Mouse (Mus musculus): Measurements from ENCODE around the gene Vrk1. TPM values are rescaled to one million over a fixed set of nuclear protein-coding genes. Genes with fewer than 3 reads are reported as not detected.

Vrk1 gene
- polyA plus RNA-seq, 1 experiment from 2014 or later: 108 TPM

DNA sequence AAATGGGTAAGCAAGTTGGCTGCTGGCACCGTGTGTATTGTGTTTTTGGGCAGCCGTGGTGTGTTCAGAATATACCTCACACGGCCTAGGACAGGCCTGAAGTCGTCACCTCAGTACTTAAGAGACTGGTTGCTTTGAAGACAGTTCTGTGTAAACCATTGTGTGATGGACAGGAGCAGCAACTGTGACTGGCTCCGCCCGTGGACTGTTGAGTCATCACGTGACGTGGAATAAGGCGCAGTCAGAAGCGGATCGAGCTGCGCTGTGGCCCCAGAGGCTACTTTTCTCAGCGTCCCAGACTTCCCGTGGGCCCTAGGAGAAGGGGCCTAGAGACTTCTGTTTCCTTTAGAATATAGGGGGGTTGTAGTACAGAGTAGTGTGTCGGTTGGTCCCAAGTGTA, 66.1 kb downstream of the Vrk1 start:
- Histone ChIP-seq H3K4me1 (ENCODE audit: control insufficient read depth, insufficient read depth, low read length) (peaks cover 4% of the 10 kb centered on the region; the same call in 1 of the 2 replicates), H3K4me2 (ENCODE audit: low read depth, severe bottlenecking) (no peak overlapping the region), H3K9me3 (ENCODE audit: control insufficient read depth, low read length) (no peaks in the 10 kb centered on the region), H3K4me3 (ENCODE audit: low read depth, low read length) (no peak overlapping the region), H3K36me3 (ENCODE audit: control insufficient read depth, insufficient read depth, low read length) (peaks cover 4% of the 10 kb centered on the region), H3K27me3 (ENCODE audit: control insufficient read depth, insufficient read depth, low read length) (no peaks in the 10 kb centered on the region), H3K9ac (ENCODE audit: low read length) (no peak overlapping the region), H3K27ac (replicated peaks; ENCODE audit: low read depth, low read length) (no peak overlapping the region)
- 93% methylated on average over 15 of the region's 15 CpGs for WGBS
- ATAC-seq (ENCODE audit: insufficient number of reproducible peaks, low FRiP score, low TSS enrichment, low read depth): no peak
- no peak for DNase-seq (ENCODE audit: low spot score)

DNA sequence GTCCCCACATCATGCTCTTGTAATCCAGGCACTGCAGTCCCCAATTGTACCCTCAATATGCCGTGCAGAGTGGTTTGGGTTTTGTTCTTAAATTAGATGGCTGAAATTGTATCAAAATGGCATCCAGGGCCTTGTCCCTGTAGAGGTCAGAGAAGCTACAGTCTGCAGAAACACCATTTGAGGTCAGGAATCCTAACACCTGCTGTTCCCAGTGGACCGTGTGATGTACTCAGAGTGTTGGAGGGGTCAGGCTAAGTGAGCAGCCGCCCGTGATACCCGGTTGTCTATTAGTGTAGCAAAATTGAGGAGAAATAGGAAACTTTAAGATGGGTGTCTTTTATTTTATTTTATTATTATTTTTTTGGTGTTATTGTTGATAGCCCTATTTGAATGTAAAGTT, 70.5 kb downstream of the Vrk1 start:
- no peaks in the 10 kb centered on the region; the same call in 1 of the 2 replicates for H3K36me3 ChIP-seq (ENCODE audit: control insufficient read depth, insufficient read depth, low read length)
- ATAC-seq (ENCODE audit: insufficient number of reproducible peaks, low FRiP score, low TSS enrichment, low read depth) (no peak), DNase-seq (ENCODE audit: low spot score) (no peak)
- WGBS: 75% methylated on average over 5 of the region's 5 CpGs
- no peak overlapping the region for H3K4me3 ChIP-seq (ENCODE audit: low read depth, low read length)
- H3K4me2 ChIP-seq (ENCODE audit: low read depth, severe bottlenecking): no peak overlapping the region
- H3K27ac ChIP-seq (replicated peaks; ENCODE audit: low read depth, low read length): no peak overlapping the region
- H3K4me1 ChIP-seq (ENCODE audit: control insufficient read depth, insufficient read depth, low read length): peaks cover 20% of the 10 kb centered on the region
- no peak overlapping the region for H3K9ac ChIP-seq (ENCODE audit: low read length)
- H3K27me3 ChIP-seq (ENCODE audit: control insufficient read depth, insufficient read depth, low read length): no peaks in the 10 kb centered on the region
- no peaks in the 10 kb centered on the region for H3K9me3 ChIP-seq (ENCODE audit: control insufficient read depth, low read length)

GRCm38 (mm10) chr12:106080945-106081747, 71.1 kb downstream of the Vrk1 start:
- Histone ChIP-seq H3K27me3 (ENCODE audit: control insufficient read depth, insufficient read depth, low read length) (no peaks in the 10 kb centered on the region), H3K9ac (ENCODE audit: low read length) (no peak overlapping the region), H3K27ac (replicated peaks; ENCODE audit: low read depth, low read length) (no peak overlapping the region), H3K4me3 (ENCODE audit: low read depth, low read length) (no peak overlapping the region), H3K4me1 (ENCODE audit: control insufficient read depth, insufficient read depth, low read length) (peaks cover 20% of the 10 kb centered on the region), H3K9me3 (ENCODE audit: control insufficient read depth, low read length) (no peaks in the 10 kb centered on the region), H3K36me3 (ENCODE audit: control insufficient read depth, insufficient read depth, low read length) (no peaks in the 10 kb centered on the region), H3K4me2 (ENCODE audit: low read depth, severe bottlenecking) (no peak overlapping the region; the same call in 1 of the 2 replicates)
- ATAC-seq (ENCODE audit: insufficient number of reproducible peaks, low FRiP score, low TSS enrichment, low read depth) (no peak), DNase-seq (ENCODE audit: low spot score) (peak; percentile 49)
- WGBS: 36% methylated on average over 23 of the region's 23 CpGs

DNA sequence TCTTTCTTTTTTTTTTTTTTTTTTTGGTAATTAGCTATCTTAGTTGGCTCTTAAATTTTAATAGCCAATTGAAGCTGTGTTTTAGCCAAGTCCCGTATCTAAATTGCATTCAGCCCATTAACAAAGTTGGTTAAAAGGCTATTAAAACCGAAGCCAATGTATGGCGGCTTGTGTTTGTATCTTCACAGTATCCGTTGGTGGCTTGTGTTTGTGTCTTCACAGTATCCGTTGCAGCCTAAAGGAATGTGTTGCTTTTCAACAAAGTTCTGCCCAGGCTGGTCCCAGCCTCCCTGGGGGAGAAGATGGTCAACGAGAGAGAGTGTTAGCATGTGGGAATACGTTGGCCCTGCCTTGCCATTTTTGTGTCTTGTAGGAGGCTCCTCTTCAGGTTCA, 71.7 kb downstream of the Vrk1 start:
- Histone ChIP-seq H3K4me1 (ENCODE audit: control insufficient read depth, insufficient read depth, low read length) (peaks cover 20% of the 10 kb centered on the region), H3K27me3 (ENCODE audit: control insufficient read depth, insufficient read depth, low read length) (no peaks in the 10 kb centered on the region), H3K36me3 (ENCODE audit: control insufficient read depth, insufficient read depth, low read length) (no peaks in the 10 kb centered on the region), H3K9me3 (ENCODE audit: control insufficient read depth, low read length) (no peaks in the 10 kb centered on the region), H3K9ac (ENCODE audit: low read length) (no peak overlapping the region), H3K4me2 (ENCODE audit: low read depth, severe bottlenecking) (no peak overlapping the region), H3K27ac (replicated peaks; ENCODE audit: low read depth, low read length) (no peak overlapping the region), H3K4me3 (ENCODE audit: low read depth, low read length) (no peak overlapping the region)
- WGBS: 53% methylated on average over 7 of the region's 7 CpGs
- DNase-seq (ENCODE audit: low spot score) (no peak), ATAC-seq (ENCODE audit: insufficient number of reproducible peaks, low FRiP score, low TSS enrichment, low read depth) (no peak)

GRCm38 (mm10) chr12:106082191-106082957, 72.3 kb downstream of the Vrk1 start:
- Histone ChIP-seq H3K9me3 (ENCODE audit: control insufficient read depth, low read length) (no peaks in the 10 kb centered on the region), H3K4me3 (ENCODE audit: low read depth, low read length) (no peak overlapping the region), H3K9ac (ENCODE audit: low read length) (no peak overlapping the region), H3K4me1 (ENCODE audit: control insufficient read depth, insufficient read depth, low read length) (peaks cover 20% of the 10 kb centered on the region), H3K4me2 (ENCODE audit: low read depth, severe bottlenecking) (no peak overlapping the region), H3K36me3 (ENCODE audit: control insufficient read depth, insufficient read depth, low read length) (no peaks in the 10 kb centered on the region), H3K27me3 (ENCODE audit: control insufficient read depth, insufficient read depth, low read length) (no peaks in the 10 kb centered on the region), H3K27ac (replicated peaks; ENCODE audit: low read depth, low read length) (peak overlapping the region; percentile 42; the same call in 1 of the 2 replicates)
- ATAC-seq (ENCODE audit: insufficient number of reproducible peaks, low FRiP score, low TSS enrichment, low read depth): peak; percentile 14; the same call in 1 of the 2 replicates
- 68% methylated on average over 16 of the region's 16 CpGs for WGBS
- DNase-seq (ENCODE audit: low spot score): no peak

DNA sequence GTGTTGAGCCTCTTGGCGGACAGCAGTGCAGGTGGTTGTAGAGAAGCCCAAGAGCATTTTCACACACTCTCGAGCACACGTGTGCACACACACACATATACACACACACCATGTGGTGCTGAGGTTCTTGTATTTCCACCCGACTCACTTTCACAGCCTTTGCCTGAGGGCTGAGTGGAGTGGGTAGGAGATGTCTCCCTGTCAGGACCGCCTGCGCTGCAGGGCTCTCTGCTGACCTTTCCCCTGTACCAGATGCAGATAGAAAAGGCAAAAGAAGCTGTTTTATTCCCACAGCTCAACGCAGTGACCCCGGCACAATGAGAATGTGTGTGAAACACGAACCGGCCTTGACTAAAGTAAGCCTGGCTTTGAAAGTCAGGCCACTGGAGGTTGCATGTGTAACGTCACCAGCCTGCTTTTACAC, 72.9 kb downstream of the Vrk1 start:
- Histone ChIP-seq H3K36me3 (ENCODE audit: control insufficient read depth, insufficient read depth, low read length) (no peaks in the 10 kb centered on the region), H3K4me3 (ENCODE audit: low read depth, low read length) (no peak overlapping the region), H3K9me3 (ENCODE audit: control insufficient read depth, low read length) (no peaks in the 10 kb centered on the region), H3K27me3 (ENCODE audit: control insufficient read depth, insufficient read depth, low read length) (no peaks in the 10 kb centered on the region), H3K9ac (ENCODE audit: low read length) (no peak overlapping the region), H3K4me1 (ENCODE audit: control insufficient read depth, insufficient read depth, low read length) (peaks cover 20% of the 10 kb centered on the region), H3K4me2 (ENCODE audit: low read depth, severe bottlenecking) (no peak overlapping the region), H3K27ac (replicated peaks; ENCODE audit: low read depth, low read length) (peak overlapping the region; percentile 42; the same call in 1 of the 2 replicates)
- ATAC-seq (ENCODE audit: insufficient number of reproducible peaks, low FRiP score, low TSS enrichment, low read depth) (peak; percentile 56; the same call in 1 of the 2 replicates), DNase-seq (ENCODE audit: low spot score) (no peak)
- 62% methylated on average over 11 of the region's 11 CpGs for WGBS

GRCm38 (mm10) chr12:106084126-106084525, 74.1 kb downstream of the Vrk1 start:
- Histone ChIP-seq H3K36me3 (ENCODE audit: control insufficient read depth, insufficient read depth, low read length) (no peaks in the 10 kb centered on the region), H3K4me2 (ENCODE audit: low read depth, severe bottlenecking) (no peak overlapping the region), H3K27me3 (ENCODE audit: control insufficient read depth, insufficient read depth, low read length) (no peaks in the 10 kb centered on the region), H3K4me3 (ENCODE audit: low read depth, low read length) (no peak overlapping the region), H3K9me3 (ENCODE audit: control insufficient read depth, low read length) (no peaks in the 10 kb centered on the region), H3K9ac (ENCODE audit: low read length) (no peak overlapping the region), H3K4me1 (ENCODE audit: control insufficient read depth, insufficient read depth, low read length) (peaks cover 20% of the 10 kb centered on the region), H3K27ac (replicated peaks; ENCODE audit: low read depth, low read length) (no peak overlapping the region)
- no peak for DNase-seq (ENCODE audit: low spot score)
- 96% methylated on average over 12 of the region's 12 CpGs for WGBS
- no peak for ATAC-seq (ENCODE audit: insufficient number of reproducible peaks, low FRiP score, low TSS enrichment, low read depth)

DNA sequence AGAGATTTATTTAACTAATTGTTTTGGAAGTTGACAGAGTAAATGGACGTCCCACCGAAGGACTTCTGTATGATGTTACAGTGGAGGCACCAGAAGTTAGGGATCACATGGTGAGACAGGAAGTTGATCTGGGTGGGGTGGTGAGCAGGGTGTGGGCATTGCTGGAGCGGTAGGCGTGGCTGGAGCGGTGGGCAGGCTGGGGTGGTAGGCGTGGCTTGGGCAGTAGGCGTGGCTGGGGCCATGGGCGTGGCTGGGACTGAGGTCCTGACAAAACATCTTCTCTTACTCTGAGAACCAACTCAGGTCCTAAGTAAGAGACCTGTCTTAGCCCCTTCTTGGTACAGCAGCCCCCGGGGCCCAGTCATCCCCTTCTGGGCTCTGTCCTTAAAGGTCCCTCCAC, 84.8 kb downstream of the Vrk1 start:
- no peak for ATAC-seq (ENCODE audit: insufficient number of reproducible peaks, low FRiP score, low TSS enrichment, low read depth)
- Histone ChIP-seq H3K27ac (replicated peaks; ENCODE audit: low read depth, low read length) (no peak overlapping the region), H3K4me3 (ENCODE audit: low read depth, low read length) (no peak overlapping the region), H3K4me1 (ENCODE audit: control insufficient read depth, insufficient read depth, low read length) (no peaks in the 10 kb centered on the region), H3K36me3 (ENCODE audit: control insufficient read depth, insufficient read depth, low read length) (no peaks in the 10 kb centered on the region), H3K27me3 (ENCODE audit: control insufficient read depth, insufficient read depth, low read length) (no peaks in the 10 kb centered on the region), H3K4me2 (ENCODE audit: low read depth, severe bottlenecking) (no peak overlapping the region), H3K9ac (ENCODE audit: low read length) (no peak overlapping the region), H3K9me3 (ENCODE audit: control insufficient read depth, low read length) (no peaks in the 10 kb centered on the region)
- WGBS: 98% methylated on average over 9 of the region's 9 CpGs
- no peak for DNase-seq (ENCODE audit: low spot score)

Data from limb, embryonic 11.5 days (tissue).